In genomic region chr14:120330454-120330853, GRCm38 (mm10) we compare ENCODE assay signal across 11 mouse cellular contexts. TPM values are rescaled to one million over a fixed set of nuclear protein-coding genes. Genes with fewer than 3 reads are reported as not detected.
A peak's percentile ranks its signal among the peaks of the same experiment; 100 is the strongest.
DNase-seq lines count a peak whose midpoint lies in the region; ATAC-seq and TF ChIP-seq lines count a peak whose summit lies in the region.
"Had no signal": no experiment of that assay in that cellular context is flagged by ENCODE, and none has a peak within 500 bp of the region (broad histone marks: within the 10 kb centered on the region; RNA-seq: fewer than 3 reads in every experiment).

No protein-coding gene starts in this region.

- intact Hi-C loops in heart, adult 2 months (cut with DNase I): no loop called here
- intact Hi-C loops in heart, postnatal 25 days (cut with DNase I): loop anchor here (10.0 kb wide), 1 partner anchor 54 kb away; no protein-coding TSS in a partner anchor

- H3K9me3 ChIP-seq in heart, embryonic 15.5 days (replicated peaks): no peaks in the 10 kb centered on the region
- H3K9me3 ChIP-seq: G1E; liver, embryonic 15.5 days had no signal

- peaks cover 37% of the 10 kb centered on the region for H3K36me3 ChIP-seq in heart, adult 2 months (ENCODE audit: control insufficient read depth, insufficient read depth, low read length)
- H3K36me3 ChIP-seq in heart, embryonic 15.5 days: peaks cover 9% of the 10 kb centered on the region
- H3K36me3 ChIP-seq: liver, embryonic 15.5 days had no signal

- peak; percentile 37; the same call in 1 of the 2 replicates for ATAC-seq in heart, embryonic 15.5 days (replicated peaks; ENCODE audit: insufficient number of reproducible peaks, insufficient read depth, low FRiP score, low read depth)

- H3K4me3 ChIP-seq in heart, adult 2 months: no peak overlapping the region
- no peak overlapping the region for H3K4me3 ChIP-seq in heart, embryonic 15.5 days
- H3K4me3 ChIP-seq: erythroblast, embryonic 14.5 days; liver, embryonic 15.5 days had no signal

- H3K79me2 ChIP-seq in heart, adult 2 months (replicated peaks; ENCODE audit: control insufficient read depth, insufficient read depth, low read length): peaks cover 18% of the 10 kb centered on the region

- no peak for TF ChIP-seq CTCF in heart, adult 2 months (IDR thresholded peaks at IDR 0.05)

- peak in 1 of 2 experiments; percentile 61 for DNase-seq in heart, adult 2 months
- no peak for DNase-seq in heart, postnatal 25 days (ENCODE audit: low spot score)
- DNase-seq in right cerebral cortex, postnatal 10 days (ENCODE audit: low spot score in 2 of 2): peak; percentile 57 to 68
- DNase-seq in right cerebral cortex, postnatal 14 days: no peak
- no peak for DNase-seq in adrenal gland, postnatal 14 days
- DNase-seq in urinary bladder, postnatal 36 days (ENCODE audit: low spot score in 2 of 2): no peak
- DNase-seq in urinary bladder, adult 2 months (ENCODE audit: low spot score): no peak

- H3K4me1 ChIP-seq in heart, adult 2 months (ENCODE audit: control insufficient read depth, insufficient read depth, low read length): peaks cover 29% of the 10 kb centered on the region
- peaks cover 49% of the 10 kb centered on the region for H3K4me1 ChIP-seq in heart, embryonic 15.5 days (replicated peaks)

- H3K27ac ChIP-seq in heart, adult 2 months: peak overlapping the region; percentile 17; the same call in 1 of the 2 replicates
- H3K27ac ChIP-seq in heart, embryonic 15.5 days: no peak overlapping the region
- H3K27ac ChIP-seq: liver, embryonic 15.5 days had no signal

- WGBS in heart, adult 2 months: 34% methylated on average over 12 of the region's 12 CpGs
- WGBS in heart, embryonic 15.5 days: 57% methylated on average over 12 of the region's 12 CpGs

- H3K4me2 ChIP-seq in heart, embryonic 15.5 days: no peak overlapping the region
- H3K4me2 ChIP-seq: liver, embryonic 15.5 days had no signal

- TF ChIP-seq POLR2A in heart, adult 2 months (IDR thresholded peaks at IDR 0.05; ENCODE audit: insufficient read depth, low read depth, low read length): no peak

- TF ChIP-seq EP300 in heart, adult 2 months (IDR thresholded peaks at IDR 0.05; ENCODE audit: insufficient read depth, low read depth, low read length): no peak; the same call in 1 of the 2 replicates

- H3K27me3 ChIP-seq in heart, adult 2 months (ENCODE audit: control insufficient read depth, insufficient read depth, low read length): no peaks in the 10 kb centered on the region
- H3K27me3 ChIP-seq in heart, embryonic 15.5 days: no peaks in the 10 kb centered on the region
- H3K27me3 ChIP-seq: liver, embryonic 15.5 days had no signal

- H3K9ac ChIP-seq in heart, adult 2 months (ENCODE audit: low read depth, low read length): no peak overlapping the region
- no peak overlapping the region for H3K9ac ChIP-seq in heart, embryonic 15.5 days
- H3K9ac ChIP-seq: liver, embryonic 15.5 days had no signal

RNA-seq across cellular contexts. Expression of gene Mbnl2, which starts 55.0 kb away (rescaled TPM):
- 100 to 1,000 TPM; 221 to 258 TPM for total RNA-seq in heart, adult 2 months (2021)
- 91.1 and 133 TPM in 2 replicates for polyA plus RNA-seq in heart, adult 2 months (2012; rRNA removed)
- total RNA-seq in heart, postnatal 25 days (2021): 100 to 1,000 TPM; 234 to 252 TPM
- polyA plus RNA-seq in heart, embryonic 15.5 days (2015; fragmentation: Nextera tagmentation; extraction: Ambion mirVana): 122 and 123 TPM in 2 replicates
- 206 and 223 TPM in 2 replicates for total RNA-seq in adrenal gland, postnatal 14 days (2021)
- polyA plus RNA-seq in urinary bladder, adult 2 months (2012; rRNA removed): 161 and 178 TPM in 2 replicates

Comparison
In these comparisons a context has a peak if more than half of its experiments do, and no peak if none do; other contexts are left out.
1. DNase-seq: peak in right cerebral cortex, postnatal 10 days (2 of 2); none in heart, postnatal 25 days (single experiment), right cerebral cortex, postnatal 14 days (single experiment), adrenal gland, postnatal 14 days (single experiment), urinary bladder, postnatal 36 days (0 of 2) and urinary bladder, adult 2 months (single experiment).